Mouse (Mus musculus) liver, adult 2 months (tissue): ENCODE data around the gene Apba2.

Experiments used
- CTCF ChIP-seq: fragments of 200-500 bp; IDR thresholded peaks from 2 replicates; pipeline ENCODE4 v1.5.1; 2011; ENCODE audit warnings: low read depth, low read length, control low read depth
- POLR2A ChIP-seq: fragments of 200-500 bp; IDR thresholded peaks from 2 replicates; pipeline ENCODE4 v1.6.1; 2011; ENCODE audit warnings: low read length, control low read depth; ENCODE audit not compliant: insufficient read depth; ENCODE audit errors: extremely low read depth

GRCm38 (mm10) chr7:64704060-64704595 is 202.6 kb downstream of the Apba2 start:
- TF ChIP-seq CTCF (no peak), POLR2A (no peak)
